Mouse (Mus musculus) C2C12 (cell line): ENCODE measurements around the gene Rnf128. TPM values are rescaled to one million over a fixed set of nuclear protein-coding genes. Genes with fewer than 3 reads are reported as not detected.

Source experiments
- H3K27me3 ChIP-seq: one replicate; pipeline ENCODE4 v1.6.1; 2011; ENCODE audit not compliant: control insufficient read depth, insufficient read depth, insufficient read length
- H3K36me3 ChIP-seq: one replicate; pipeline ENCODE4 v1.6.1; 2011; ENCODE audit not compliant: control insufficient read depth, insufficient read depth
- H3K4me3 ChIP-seq: one replicate; pipeline ENCODE4 v1.5.1; 2011; ENCODE audit warnings: mild to moderate bottlenecking, control low read depth; ENCODE audit not compliant: poor library complexity, insufficient read depth, severe bottlenecking
- H3K79me2 ChIP-seq: one replicate; pipeline ENCODE4 v1.6.1; 2011; ENCODE audit not compliant: control insufficient read depth, insufficient read depth
- H3K79me3 ChIP-seq: one replicate; pipeline ENCODE4 v1.6.1; 2011; ENCODE audit warnings: low read depth, control low read depth
- H3ac ChIP-seq: one replicate; pipeline ENCODE3; 2011; ENCODE audit warnings: low read depth; ENCODE audit not compliant: control insufficient read depth, insufficient read length
- CEBPB ChIP-seq: IDR thresholded peaks from one replicate; pipeline ENCODE4 v1.6.1; 2011; ENCODE audit warnings: low read depth, mild to moderate bottlenecking, control low read depth, moderate library complexity
- CTCF ChIP-seq: IDR thresholded peaks from one replicate; pipeline ENCODE4 v1.5.1; 2011; ENCODE audit not compliant: control insufficient read depth, insufficient read depth, insufficient read length
- FOSL1 ChIP-seq: IDR thresholded peaks from one replicate; pipeline ENCODE4 v1.8.0; 2011; ENCODE audit warnings: mild to moderate bottlenecking, low read length; ENCODE audit not compliant: poor library complexity, insufficient read depth, severe bottlenecking
- MAX ChIP-seq: IDR thresholded peaks from one replicate; pipeline ENCODE4 v1.6.1; 2011; ENCODE audit warnings: mild to moderate bottlenecking, control low read depth
- MYOD1 ChIP-seq: IDR thresholded peaks from one replicate; pipeline ENCODE4 v1.6.1; 2011; ENCODE audit warnings: low read depth; ENCODE audit not compliant: control insufficient read depth, insufficient read length
- MYOG ChIP-seq: IDR thresholded peaks from one replicate; pipeline ENCODE4 v1.6.1; 2011; ENCODE audit not compliant: control insufficient read depth, insufficient read length; ENCODE audit errors: extremely low read depth
- USF1 ChIP-seq: IDR thresholded peaks from one replicate; pipeline ENCODE4 v1.6.1; 2011; ENCODE audit warnings: low read depth, mild to moderate bottlenecking, control low read depth, moderate library complexity
- polyA plus RNA-seq: library from polyadenylated mRNA; unstranded; fragments of >200 nt; fragmentation: generic; extraction: Trizol; gene quantifications from one replicate; pipeline ENCODE4 v1.2.1, GENCODE M21; 2012; ENCODE audit warnings: missing spikeins

The Rnf128 gene
- polyA plus RNA-seq, 1 experiment, result 9.7 TPM

DNA sequence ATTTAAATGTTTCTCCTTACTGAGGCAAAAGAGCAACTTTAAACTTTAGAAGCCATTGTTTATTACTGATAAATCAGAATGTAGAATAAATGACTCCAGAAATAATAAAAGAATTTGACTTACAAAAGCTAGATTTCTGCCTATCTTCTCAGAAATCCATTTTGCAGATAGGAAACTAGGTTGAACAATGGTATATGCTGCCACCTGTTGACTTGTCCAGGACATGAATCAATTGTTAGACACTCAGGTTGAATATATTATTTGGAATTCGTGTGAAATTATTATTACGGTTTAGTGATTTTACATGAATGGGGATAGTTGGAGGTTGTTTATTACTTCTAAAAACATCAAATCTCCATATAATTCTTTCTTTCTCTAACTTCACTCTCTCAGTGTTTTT, 102.7 kb downstream of the Rnf128 start:
- Histone ChIP-seq H3K36me3 (no peaks in the 10 kb centered on the region), H3K27me3 (no peaks in the 10 kb centered on the region), H3K79me2 (no peaks in the 10 kb centered on the region), H3K4me3 (no peak overlapping the region), H3ac (no peak overlapping the region), H3K79me3 (no peaks in the 10 kb centered on the region)
- TF ChIP-seq CTCF (no peak), CEBPB (no peak), USF1 (no peak), MYOD1 (no peak), FOSL1 (no peak), MAX (no peak), MYOG (no peak)

DNA sequence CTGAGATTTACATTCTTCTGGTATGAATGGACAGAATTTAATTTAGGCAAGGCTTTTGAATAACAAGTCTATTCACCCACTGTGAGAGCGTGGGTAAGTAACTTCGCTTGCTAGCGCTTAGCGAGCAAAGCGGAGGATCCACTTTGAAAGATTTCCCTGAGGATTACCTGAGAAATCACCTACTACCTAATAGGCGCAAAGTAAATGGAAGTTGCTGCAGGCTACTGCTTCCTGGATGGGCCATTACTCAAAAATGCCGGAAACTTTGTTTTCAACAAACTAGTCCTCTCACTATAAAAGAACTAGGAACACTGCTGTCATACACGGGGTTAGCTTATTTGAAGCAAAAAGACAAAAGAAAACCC, 121.3 kb downstream of the Rnf128 start:
- Histone ChIP-seq H3ac (no peak overlapping the region), H3K4me3 (peak overlapping the region; percentile 52), H3K36me3 (no peaks in the 10 kb centered on the region), H3K79me2 (peaks cover 13% of the 10 kb centered on the region), H3K27me3 (no peaks in the 10 kb centered on the region), H3K79me3 (peaks cover 2% of the 10 kb centered on the region)
- no peak for TF ChIP-seq MYOG

DNA sequence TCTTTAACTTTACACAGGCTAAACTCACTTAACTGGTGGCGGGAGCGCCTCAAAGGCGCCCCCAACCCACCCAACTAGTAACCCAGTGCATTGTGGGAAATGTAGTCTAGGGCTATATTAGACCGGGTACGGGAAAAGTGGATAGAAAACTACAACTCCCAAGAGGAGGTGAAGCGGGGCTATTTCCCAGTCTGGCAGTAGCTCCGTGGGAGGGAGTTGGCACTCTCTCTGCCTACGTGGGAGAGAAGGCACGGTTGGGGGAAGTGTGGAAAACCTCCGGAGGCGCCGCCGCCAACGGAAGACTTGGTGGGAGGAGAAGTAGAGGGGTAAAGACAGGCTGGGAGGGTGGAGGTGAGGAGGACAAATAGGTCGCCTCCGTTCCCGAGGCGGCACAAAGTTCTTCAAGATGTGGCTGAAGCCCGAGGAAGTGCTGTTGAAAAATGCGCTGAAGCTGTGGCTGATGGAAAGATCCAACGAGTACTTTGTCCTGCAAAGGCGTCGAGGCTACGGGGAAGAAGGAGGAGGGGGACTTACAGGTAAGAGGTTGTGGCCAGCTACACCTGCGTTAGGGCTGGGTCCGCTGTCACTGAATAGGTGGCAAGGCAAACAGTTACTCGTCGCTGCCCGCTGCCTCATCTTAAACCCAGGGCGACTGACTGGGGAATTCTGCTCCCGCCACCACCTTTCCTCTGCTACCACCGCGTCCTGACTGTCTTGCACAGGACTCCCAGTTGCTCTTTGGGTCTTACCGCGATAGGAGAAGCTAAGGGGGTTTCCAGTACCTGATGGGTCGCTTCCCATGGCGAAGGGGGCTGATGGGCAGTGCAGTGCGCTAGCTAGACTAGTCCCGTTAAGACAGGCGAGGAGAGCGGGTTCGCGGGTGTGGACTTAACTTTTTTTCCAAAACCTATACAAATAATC, 121.9 kb downstream of the Rnf128 start, which contains the start of gene Tbc1d8b:
Tbc1d8b (plus strand) TSS at position 222 of the 921 bp plus-strand sequence.
- no peaks in the 10 kb centered on the region for H3K36me3 ChIP-seq
- TF ChIP-seq FOSL1 (no peak), CEBPB (no peak), USF1 (no peak), CTCF (no peak), MAX (no peak), MYOD1 (no peak)
- H3K79me2 ChIP-seq, result peaks cover 13% of the 10 kb centered on the region
- peak within 1 kb of the TSS; percentile 52 for H3K4me3 ChIP-seq
- H3K27me3 ChIP-seq, result no peaks in the 10 kb centered on the region
- peaks cover 2% of the 10 kb centered on the region for H3K79me3 ChIP-seq
- H3ac ChIP-seq, result peak within 1 kb of the TSS; percentile 79

DNA sequence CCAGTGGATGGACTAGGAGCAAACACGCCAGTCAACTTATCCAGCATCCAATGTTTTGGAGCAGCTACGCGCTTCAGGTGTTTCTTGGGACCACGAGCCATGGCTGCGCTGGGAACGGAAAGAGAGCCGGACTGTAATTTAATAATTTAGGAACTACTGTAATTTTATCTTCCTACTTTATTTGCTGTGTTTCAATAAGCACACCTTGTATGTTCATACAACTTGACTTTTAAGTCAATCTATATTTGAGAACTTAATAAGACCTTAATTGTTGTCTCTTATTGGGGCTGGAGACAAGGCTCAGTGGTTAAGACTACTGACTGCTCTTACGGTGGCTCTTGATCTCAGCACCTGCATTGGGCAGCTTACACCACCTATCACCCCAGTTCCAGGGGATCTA, 151.3 kb downstream of the Rnf128 start, which contains the start of gene Gm15013:
Gm15013 (minus strand) TSS at position 101 of the 400 bp plus-strand sequence.
- Histone ChIP-seq H3K79me2 (no peaks in the 10 kb centered on the region), H3K4me3 (no peak within 1 kb of the TSS), H3ac (no peak within 1 kb of the TSS), H3K79me3 (no peaks in the 10 kb centered on the region), H3K36me3 (no peaks in the 10 kb centered on the region), H3K27me3 (no peaks in the 10 kb centered on the region)
- TF ChIP-seq CEBPB, result no peak
- no peak for TF ChIP-seq CTCF
- TF ChIP-seq MYOD1, result no peak
- TF ChIP-seq MAX, result no peak
- no peak for TF ChIP-seq USF1
- no peak for TF ChIP-seq FOSL1
- TF ChIP-seq MYOG, result no peak

DNA sequence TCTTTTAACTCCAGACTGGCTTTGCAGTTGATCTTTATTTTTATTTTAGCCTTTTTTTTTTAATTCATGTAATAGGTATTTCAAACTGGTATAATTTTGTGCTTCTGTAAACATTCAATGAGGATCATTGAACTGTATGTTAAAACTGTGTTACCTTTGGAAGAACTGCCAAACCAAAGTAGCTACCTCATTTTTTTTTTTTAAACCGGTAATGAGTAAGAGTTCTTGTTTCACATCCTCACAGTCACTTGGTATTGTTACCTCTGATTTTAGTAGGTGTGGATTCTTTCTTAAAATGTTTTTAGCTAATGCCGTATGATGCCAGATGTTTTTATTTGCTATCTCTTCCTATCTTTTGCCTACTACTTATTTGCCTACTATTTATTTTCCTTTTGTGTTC, 159.2 kb downstream of the Rnf128 start:
- Histone ChIP-seq H3K36me3 (no peaks in the 10 kb centered on the region), H3K79me2 (no peaks in the 10 kb centered on the region), H3K79me3 (no peaks in the 10 kb centered on the region), H3ac (no peak overlapping the region), H3K27me3 (no peaks in the 10 kb centered on the region), H3K4me3 (no peak overlapping the region)
- no peak for TF ChIP-seq FOSL1
- no peak for TF ChIP-seq USF1
- TF ChIP-seq CTCF, result no peak
- no peak for TF ChIP-seq MYOG
- TF ChIP-seq MYOD1, result no peak

Other genes with a start within 250 kb of the Rnf128 start
- not detected for gene Trap1a, start 229.6 kb upstream of the Rnf128 start, polyA plus RNA-seq
- gene D330045A20Rik, start 82.9 kb upstream of the Rnf128 start, polyA plus RNA-seq, result 0.15 TPM
- 2.4 TPM for gene Tbc1d8b, start 121.7 kb downstream of the Rnf128 start, polyA plus RNA-seq
- 0.09 TPM for gene Gm15013, start 151.2 kb downstream of the Rnf128 start, polyA plus RNA-seq
- not detected for gene Ripply1, start 219.0 kb downstream of the Rnf128 start, polyA plus RNA-seq
- not detected for gene Cldn2, start 237.5 kb downstream of the Rnf128 start, polyA plus RNA-seq